ENCODE assay signal across 13 mouse cellular contexts in the genomic region with DNA sequence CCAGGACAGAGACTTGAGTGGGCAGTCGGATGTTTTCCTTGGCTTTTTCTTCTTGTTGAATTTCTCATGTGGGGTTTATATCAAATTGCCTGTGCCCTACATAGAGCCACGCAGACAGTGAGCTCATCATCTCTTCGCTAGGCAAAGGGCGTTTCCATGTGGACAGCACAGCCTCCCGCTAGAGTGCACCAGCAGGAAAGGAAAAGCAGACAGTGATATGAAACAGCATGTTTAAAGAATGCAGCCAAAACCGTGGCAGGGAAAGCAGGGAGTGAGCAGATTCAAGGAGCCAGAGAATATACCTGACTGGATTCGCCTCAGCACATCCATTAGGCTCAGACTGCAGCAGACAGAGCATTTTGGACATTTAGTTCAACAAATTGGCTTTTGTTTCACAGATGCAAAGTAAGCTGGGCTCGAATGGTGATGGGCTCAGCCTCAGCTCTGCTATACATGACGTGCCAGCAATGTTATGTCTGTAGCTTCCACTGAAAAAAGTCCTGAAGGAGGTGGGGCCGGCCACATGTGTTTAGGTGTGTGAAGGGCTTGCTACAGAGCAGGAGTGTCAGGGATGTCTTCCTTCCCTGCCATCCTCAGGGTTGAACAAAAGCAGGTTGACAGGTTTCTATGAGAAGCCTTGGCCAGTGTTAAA. TPM values are rescaled to one million over a fixed set of nuclear protein-coding genes. Genes with fewer than 3 reads are reported as not detected.
DNase-seq lines count a peak whose midpoint lies in the region; ATAC-seq lines count a peak whose summit lies in the region.
"Had no signal": no experiment of that assay in that cellular context is flagged by ENCODE, and none has a peak within 500 bp of the region (broad histone marks: within the 10 kb centered on the region; RNA-seq: fewer than 3 reads in every experiment).

No protein-coding gene starts in this region.

- peak overlapping the region; percentile 18 for H3K27ac ChIP-seq in midbrain, embryonic 15.5 days
- H3K27ac ChIP-seq: kidney, postnatal 0 days; stomach, embryonic 15.5 days had no signal

- 64% methylated on average over 10 of the region's 10 CpGs for WGBS in midbrain, embryonic 15.5 days

- no peak overlapping the region for H3K9ac ChIP-seq in midbrain, embryonic 15.5 days
- H3K9ac ChIP-seq: stomach, embryonic 15.5 days had no signal

- H3K36me3 ChIP-seq in midbrain, embryonic 15.5 days (replicated peaks), result no peaks in the 10 kb centered on the region
- H3K36me3 ChIP-seq: stomach, embryonic 15.5 days had no signal

- intact Hi-C loops in heart, postnatal 10 days (cut with DNase I), result no loop called here

- H3K27me3 ChIP-seq in midbrain, embryonic 15.5 days (replicated peaks), result peaks cover 9% of the 10 kb centered on the region
- H3K27me3 ChIP-seq: stomach, embryonic 15.5 days had no signal

- no peak overlapping the region for H3K4me3 ChIP-seq in midbrain, embryonic 15.5 days
- H3K4me3 ChIP-seq: stomach, embryonic 15.5 days had no signal

- DNase-seq in cerebellum, postnatal 14 days, result peak; percentile 64 to 70
- no peak for DNase-seq in cerebellum, adult 11 months
- peak; percentile 45 for DNase-seq in retina, postnatal 1 day
- no peak for DNase-seq in retina, embryonic 14.5 days (ENCODE audit: low spot score)
- DNase-seq in spleen, adult 18-20 months, result no peak
- no peak for DNase-seq in heart, postnatal 10 days
- no peak for DNase-seq in kidney, adult 8-10 months
- DNase-seq: adrenal gland, postnatal 14 days; B cell, adult 2 months; lung, postnatal 4 days had no signal

- ATAC-seq in midbrain, embryonic 15.5 days (replicated peaks), result peak; percentile 79

- no peaks in the 10 kb centered on the region for H3K9me3 ChIP-seq in midbrain, embryonic 15.5 days
- H3K9me3 ChIP-seq: stomach, embryonic 15.5 days had no signal

- H3K4me1 ChIP-seq in midbrain, embryonic 15.5 days, result peaks cover 13% of the 10 kb centered on the region
- H3K4me1 ChIP-seq: stomach, embryonic 15.5 days had no signal

- H3K4me2 ChIP-seq in midbrain, embryonic 15.5 days, result no peak overlapping the region
- H3K4me2 ChIP-seq: stomach, embryonic 15.5 days had no signal

RNA-seq across cellular contexts. Expression of a gene that starts 21.8 kb away (rescaled TPM):
- 8.9 and 10.2 TPM in 2 replicates for polyA plus RNA-seq in midbrain, embryonic 15.5 days (2015; fragmentation: Nextera tagmentation; extraction: Ambion mirVana)
- total RNA-seq in heart, postnatal 10 days (2021), result 10 to 100 TPM; 30.4 to 37.7 TPM

Comparison
In these comparisons a context has a peak if more than half of its experiments do, and no peak if none do; other contexts are left out.
1. DNase-seq: peak in cerebellum, postnatal 14 days (2 of 2) and retina, postnatal 1 day (single experiment); none in cerebellum, adult 11 months (single experiment), retina, embryonic 14.5 days (single experiment), spleen, adult 18-20 months (0 of 2), heart, postnatal 10 days (0 of 2) and kidney, adult 8-10 months (0 of 2).